Mouse (Mus musculus) spleen, adult 2 months (tissue): Measurements from ENCODE around the gene Pth2.

Source experiments
- CTCF ChIP-seq: fragments of 200-500 bp; IDR thresholded peaks from 2 replicates; pipeline ENCODE4 v1.5.1; 2011; ENCODE audit warnings: mild to moderate bottlenecking, inconsistent platforms; ENCODE audit not compliant: insufficient read depth, insufficient read length, insufficient replicate concordance; ENCODE audit errors: extremely low read depth
- POLR2A ChIP-seq: fragments of 200-500 bp; IDR thresholded peaks from 2 replicates; pipeline ENCODE4 v1.6.1; 2011; ENCODE audit warnings: low read depth, low read length, inconsistent platforms

- TF ChIP-seq CTCF (no peak), POLR2A (no peak)
Observed at GRCm38 (mm10) chr7:45182199-45182601, 1.4 kb downstream of the Pth2 start.
